Mouse (Mus musculus): ENCODE measurements at regions not wholly inside any gene's neighbourhood (a gene's known extent, or its start where the extent isn't known, plus 50 kb on each side); places are given as distances from the start of the nearest gene placed in this dataset.

GRCm38 (mm10) chr4:80691774-80692485, 142.0 kb upstream of the Tyrp1 start:
- DNase-seq (ENCODE audit: low read depth, low spot score): no peak

- DNase-seq (ENCODE audit: low read depth, low spot score): no peak
These were observed 121.2 kb upstream of the Tyrp1 start for GRCm38 (mm10) chr4:80712698-80713097.

DNA sequence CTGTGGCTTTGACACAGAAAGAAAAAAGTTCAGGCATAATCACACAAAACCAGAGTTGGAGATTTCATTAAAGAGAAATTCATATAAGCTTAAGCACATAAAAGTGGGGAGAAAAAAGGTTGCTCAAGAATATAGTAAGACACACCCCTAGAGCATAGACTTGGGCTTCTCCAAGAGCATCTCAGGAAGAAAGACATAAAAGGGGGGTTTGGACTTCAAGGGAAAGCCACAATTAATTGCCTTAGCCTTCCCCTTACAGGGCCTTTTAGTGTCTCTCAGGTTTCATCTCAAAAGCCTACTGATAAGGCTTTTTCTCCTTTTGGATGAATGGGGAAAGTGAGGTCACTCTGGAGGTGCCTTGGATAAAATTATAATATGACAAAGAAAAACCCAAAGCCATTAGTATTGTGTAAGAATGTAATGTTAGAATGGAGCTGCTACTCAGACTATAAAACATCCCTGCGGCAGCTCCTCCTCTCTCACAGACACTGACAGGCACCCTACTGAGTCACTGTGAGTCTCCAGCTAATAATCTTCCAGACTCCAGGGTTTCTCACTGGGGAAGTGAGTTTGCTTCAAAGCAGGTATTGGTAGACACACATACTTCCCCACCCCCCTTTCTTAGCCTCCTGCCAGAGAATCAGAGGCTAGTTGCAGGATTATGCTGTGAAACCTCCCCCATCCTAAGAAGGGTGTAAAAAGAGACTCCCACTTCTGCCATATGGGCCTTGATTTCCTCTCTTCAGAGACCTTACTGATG, 88.8 kb upstream of the Tyrp1 start:
- no peak for DNase-seq (ENCODE audit: low read depth, low spot score)

- DNase-seq (ENCODE audit: low read depth, low spot score): no peak
These were observed 81.7 kb upstream of the Tyrp1 start for GRCm38 (mm10) chr4:80752259-80752658.

- DNase-seq (ENCODE audit: low read depth, low spot score): no peak
These were observed 77.8 kb upstream of the Tyrp1 start for GRCm38 (mm10) chr4:80756114-80756513.

GRCm38 (mm10) chr4:80764024-80764423, 69.9 kb upstream of the Tyrp1 start:
- DNase-seq (ENCODE audit: low read depth, low spot score): no peak

- peak; percentile 37 for DNase-seq (ENCODE audit: low read depth, low spot score)
These were observed 68.1 kb upstream of the Tyrp1 start for GRCm38 (mm10) chr4:80765781-80766180.

DNA sequence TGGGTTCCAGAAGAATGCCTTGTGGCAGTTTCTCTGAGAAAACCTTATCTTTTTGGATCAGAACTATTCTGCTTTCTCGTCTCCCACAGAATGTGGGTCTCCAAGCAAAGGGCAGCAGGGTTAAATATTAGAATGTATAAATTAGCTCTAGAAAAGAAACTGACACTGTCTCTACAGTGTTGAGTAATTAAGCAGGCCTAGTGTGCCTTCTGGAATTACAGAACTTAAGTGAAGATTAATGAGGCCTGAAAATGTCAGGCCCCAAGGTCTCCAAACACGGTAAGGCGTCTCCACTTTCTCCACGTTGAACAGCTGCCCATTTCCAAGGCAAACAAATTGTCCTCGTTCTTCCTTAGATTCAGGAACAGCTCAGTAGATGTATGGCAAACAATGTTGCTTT, 66.5 kb upstream of the Tyrp1 start:
- DNase-seq (ENCODE audit: low read depth, low spot score): no peak
